Mouse (Mus musculus) megakaryocyte, embryonic 14.5 days (primary cell): ENCODE data around the gene Dnaja2.

ENCODE experiments used
- FLI1 ChIP-seq: IDR thresholded peaks from 2 replicates; pipeline ENCODE4 v1.6.1; 2012; ENCODE audit warnings: low read length, inconsistent platforms, mixed read lengths
- GATA1 ChIP-seq: IDR thresholded peaks from 3 replicates; pipeline ENCODE4 v1.6.1; 2012; ENCODE audit warnings: mixed read lengths, low read length, inconsistent platforms, borderline replicate concordance

DNA sequence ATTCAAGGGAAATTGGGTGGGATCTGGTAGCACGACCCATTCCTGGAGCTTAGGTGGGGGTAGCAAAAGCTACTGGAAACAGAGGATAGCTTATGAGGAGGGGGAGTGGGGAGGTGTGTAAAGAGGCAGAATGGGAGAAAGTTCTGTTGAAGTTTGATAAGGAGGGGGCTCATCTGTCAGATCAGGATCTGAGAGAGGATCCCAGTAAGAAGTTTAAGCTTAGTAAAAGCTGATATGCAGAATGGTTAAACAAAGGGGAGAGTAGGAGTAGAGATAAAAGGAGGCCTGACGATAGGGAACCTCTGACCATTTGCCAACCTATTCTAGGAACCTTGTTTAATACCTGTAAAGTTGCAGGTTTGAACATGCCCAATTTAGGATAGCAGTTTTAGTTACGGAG is 10.0 kb upstream of the Dnaja2 start:
- TF ChIP-seq GATA1, result no peak
- no peak for TF ChIP-seq FLI1
